Mouse (Mus musculus) hindbrain, embryonic 11.5 days (tissue): ENCODE measurements around the gene Cpox. TPM values are rescaled to one million over a fixed set of nuclear protein-coding genes. Genes with fewer than 3 reads are reported as not detected.

Source experiments
- ATAC-seq: fragments of 200-750 bp; cut with Nextera tagmentation; 2 replicates; pipeline ENCODE4 v1.8.0; 2017; ENCODE audit warnings: mild to moderate bottlenecking, moderate TSS enrichment, moderate library complexity; ENCODE audit not compliant: low FRiP score
- DNase-seq: peaks from one replicate; pipeline ENCODE4 v3.0.0-alpha.2; 2015; ENCODE audit warnings: low spot score
- H3K27ac ChIP-seq: fragments of 300-500 bp; sonication (generic); 2 replicates; pipeline ENCODE4 v1.5.1; 2014; ENCODE audit warnings: mild to moderate bottlenecking, low read depth, low read length
- H3K27me3 ChIP-seq: fragments of 300-500 bp; sonication (generic); 2 replicates; pipeline ENCODE4 v1.6.1; 2014; ENCODE audit warnings: mild to moderate bottlenecking, low read length, moderate library complexity, mixed read lengths; ENCODE audit not compliant: control insufficient read depth, insufficient read depth
- H3K36me3 ChIP-seq: fragments of 300-500 bp; sonication (generic); 2 replicates; pipeline ENCODE4 v1.6.1; 2014; ENCODE audit warnings: mild to moderate bottlenecking, low read length, moderate library complexity, mixed read lengths; ENCODE audit not compliant: control insufficient read depth, insufficient read depth
- H3K4me1 ChIP-seq: fragments of 300-500 bp; sonication (generic); replicated peaks from 2 replicates; pipeline ENCODE4 v1.6.1; 2014; ENCODE audit warnings: low read length, mixed read lengths; ENCODE audit not compliant: control insufficient read depth, insufficient read depth
- H3K4me2 ChIP-seq: fragments of 300-500 bp; sonication (generic); replicated peaks from 2 replicates; pipeline ENCODE4 v1.6.1; 2014; ENCODE audit warnings: mild to moderate bottlenecking, low read depth, low read length
- H3K4me3 ChIP-seq: fragments of 300-500 bp; sonication (generic); 2 replicates; pipeline ENCODE4 v1.5.1; 2014; ENCODE audit warnings: low read depth, low read length
- H3K9ac ChIP-seq: fragments of 300-500 bp; sonication (generic); 2 replicates; pipeline ENCODE4 v1.6.1; 2014; ENCODE audit warnings: low read depth, low read length
- H3K9me3 ChIP-seq: fragments of 300-500 bp; sonication (generic); 2 replicates; pipeline ENCODE4 v1.6.1; 2016; ENCODE audit warnings: low read length; ENCODE audit not compliant: control insufficient read depth
- WGBS: fragments of 180-500 bp; shearing (Covaris S2); extraction: QIAGEN DNeasy Blood & Tissue Kit; methylation state at CpG from one replicate; pipeline ENCODE4 v1.1.7; 2014; 5-methylcytosine and 5-hydroxymethylcytosine counted together
- polyA plus RNA-seq: library from polyadenylated mRNA; unstranded; fragments of >200 nt; fragmentation: Nextera tagmentation; extraction: Ambion mirVana; gene quantifications from 2 replicates; pipeline ENCODE4 v1.2.1, GENCODE M21; 2014

The Cpox gene
- polyA plus RNA-seq, 1 experiment from 2014 or later = 23.4 TPM

GRCm38 (mm10) chr16:58738205-58738604 is 68.1 kb downstream of the Cpox start:
- no peak for ATAC-seq

DNA sequence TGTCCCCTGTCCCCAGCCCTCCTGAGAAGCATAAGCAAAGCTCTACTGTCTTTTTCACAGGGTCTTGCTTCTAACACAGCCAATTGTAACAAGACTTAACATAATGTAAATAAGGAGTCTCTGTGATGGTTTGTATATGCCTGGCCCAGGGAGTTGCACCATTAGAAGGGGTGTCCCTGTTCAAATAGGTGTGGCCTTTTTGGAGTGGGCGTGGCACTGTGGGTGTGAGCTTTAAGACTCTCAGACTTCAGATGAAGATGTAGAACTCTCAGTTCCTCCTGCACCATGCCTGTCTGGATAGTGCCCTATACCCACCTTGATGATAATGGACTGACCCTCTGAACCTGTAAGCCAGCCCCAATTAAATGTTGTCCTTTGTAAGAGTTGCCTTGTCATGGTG is 68.7 kb downstream of the Cpox start:
- H3K4me2 ChIP-seq = no peak overlapping the region
- no peak for ATAC-seq
- H3K27ac ChIP-seq = no peak overlapping the region
- no peak for DNase-seq
- no peaks in the 10 kb centered on the region for H3K9me3 ChIP-seq
- 85% methylated on average over 1 of the region's 1 CpGs for WGBS
- peaks cover 4% of the 10 kb centered on the region; the same call in 1 of the 2 replicates for H3K36me3 ChIP-seq
- no peaks in the 10 kb centered on the region for H3K4me1 ChIP-seq
- no peaks in the 10 kb centered on the region for H3K27me3 ChIP-seq
- H3K4me3 ChIP-seq = no peak overlapping the region
- H3K9ac ChIP-seq = no peak overlapping the region

More at GRCm38 (mm10) chr16:58738205-58738604, 68.1 kb downstream of the Cpox start:
- Histone ChIP-seq H3K9ac (no peak overlapping the region), H3K36me3 (peaks cover 4% of the 10 kb centered on the region; the same call in 1 of the 2 replicates), H3K4me3 (no peak overlapping the region), H3K4me2 (no peak overlapping the region), H3K4me1 (no peaks in the 10 kb centered on the region), H3K27ac (no peak overlapping the region), H3K27me3 (no peaks in the 10 kb centered on the region), H3K9me3 (no peaks in the 10 kb centered on the region)
- 77% methylated on average over 4 of the region's 4 CpGs for WGBS
- DNase-seq = no peak

- WGBS = 94% methylated on average over 5 of the region's 5 CpGs
Observed at GRCm38 (mm10) chr16:58740751-58741150, 70.7 kb downstream of the Cpox start.

GRCm38 (mm10) chr16:58746715-58747114 is 76.6 kb downstream of the Cpox start:
- no peaks in the 10 kb centered on the region for H3K36me3 ChIP-seq
- ATAC-seq = no peak
- H3K4me3 ChIP-seq = no peak overlapping the region
- no peaks in the 10 kb centered on the region for H3K4me1 ChIP-seq
- H3K4me2 ChIP-seq = no peak overlapping the region
- no peak overlapping the region for H3K9ac ChIP-seq
- no peaks in the 10 kb centered on the region for H3K9me3 ChIP-seq
- no peak overlapping the region for H3K27ac ChIP-seq
- DNase-seq = no peak
- 75% methylated on average over 4 of the region's 4 CpGs for WGBS
- no peaks in the 10 kb centered on the region for H3K27me3 ChIP-seq

More at GRCm38 (mm10) chr16:58740751-58741150, 70.7 kb downstream of the Cpox start:
- DNase-seq = no peak
- Histone ChIP-seq H3K4me3 (no peak overlapping the region), H3K9ac (no peak overlapping the region), H3K4me1 (no peaks in the 10 kb centered on the region), H3K4me2 (no peak overlapping the region), H3K27me3 (no peaks in the 10 kb centered on the region), H3K9me3 (no peaks in the 10 kb centered on the region), H3K36me3 (no peaks in the 10 kb centered on the region), H3K27ac (no peak overlapping the region)
- ATAC-seq = no peak

DNA sequence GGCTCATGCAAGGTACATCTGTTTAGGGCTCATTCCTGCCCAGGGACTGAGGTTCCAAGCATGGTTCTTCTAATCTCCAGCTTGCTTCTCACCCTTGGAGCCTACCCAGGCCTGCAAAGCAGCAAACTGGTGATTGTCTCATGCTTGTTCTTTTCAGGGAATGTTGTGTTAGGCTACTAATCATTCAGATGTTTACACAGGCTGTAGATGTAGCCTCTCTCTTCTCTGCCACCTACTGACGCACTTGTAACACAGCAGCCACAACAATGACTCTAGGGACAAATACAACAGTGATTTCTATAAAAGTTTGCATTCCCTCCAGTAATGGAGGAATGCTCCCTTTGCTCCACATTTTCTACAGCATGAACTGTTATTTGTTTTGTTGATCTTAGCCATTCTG is 81.2 kb downstream of the Cpox start:
- Histone ChIP-seq H3K27me3 (no peaks in the 10 kb centered on the region), H3K4me1 (no peaks in the 10 kb centered on the region), H3K27ac (no peak overlapping the region), H3K4me2 (no peak overlapping the region), H3K9me3 (no peaks in the 10 kb centered on the region), H3K4me3 (no peak overlapping the region), H3K36me3 (no peaks in the 10 kb centered on the region), H3K9ac (no peak overlapping the region)
- ATAC-seq (no peak), DNase-seq (no peak)
- 22% methylated on average over 1 of the region's 1 CpGs for WGBS

GRCm38 (mm10) chr16:58756191-58756590 is 86.1 kb downstream of the Cpox start:
- no peak overlapping the region for H3K4me3 ChIP-seq
- no peaks in the 10 kb centered on the region for H3K36me3 ChIP-seq
- DNase-seq (no peak), ATAC-seq (no peak)
- no peaks in the 10 kb centered on the region for H3K27me3 ChIP-seq
- no peak overlapping the region for H3K27ac ChIP-seq
- H3K4me1 ChIP-seq = no peaks in the 10 kb centered on the region
- no peak overlapping the region for H3K4me2 ChIP-seq
- H3K9ac ChIP-seq = no peak overlapping the region
- no peaks in the 10 kb centered on the region for H3K9me3 ChIP-seq

- 89% methylated on average over 1 of the region's 1 CpGs for WGBS
- ATAC-seq = no peak
- DNase-seq = no peak
Observed at GRCm38 (mm10) chr16:58763076-58763475, 93.0 kb downstream of the Cpox start, which contains the start of gene Olfr172. TSS of gene Olfr172 (minus strand) at chr16:58763176.

More at GRCm38 (mm10) chr16:58763076-58763475, 93.0 kb downstream of the Cpox start, which contains the start of gene Olfr172:
- no peak within 1 kb of the TSS for H3K4me2 ChIP-seq
- H3K4me3 ChIP-seq = no peak within 1 kb of the TSS
- H3K4me1 ChIP-seq = no peaks in the 10 kb centered on the region
- H3K9ac ChIP-seq = no peak within 1 kb of the TSS
- H3K27ac ChIP-seq = no peak within 1 kb of the TSS
- H3K9me3 ChIP-seq = no peaks in the 10 kb centered on the region
- H3K36me3 ChIP-seq = no peaks in the 10 kb centered on the region
- H3K27me3 ChIP-seq = no peaks in the 10 kb centered on the region

Other genes with a start within 250 kb of the Cpox start
- 8.0 and 9.8 TPM in 2 replicates for gene St3gal6, start 146.0 kb upstream of the Cpox start, polyA plus RNA-seq
- gene Gm813, start 53.3 kb upstream of the Cpox start, polyA plus RNA-seq = not detected in 2 replicates
- gene E330017A01Rik, start 31.6 kb upstream of the Cpox start, polyA plus RNA-seq = not detected in 2 replicates
- gene Gpr15, start 48.8 kb downstream of the Cpox start, polyA plus RNA-seq = not detected in 2 replicates
- gene Cldnd1, start 57.6 kb downstream of the Cpox start, polyA plus RNA-seq = 137 and 140 TPM in 2 replicates
- gene Olfr172, start 92.9 kb downstream of the Cpox start, polyA plus RNA-seq = not detected in 2 replicates
- not detected in 2 replicates for gene Olfr173, start 130.0 kb downstream of the Cpox start, polyA plus RNA-seq
- gene Olfr175-ps1, start 156.5 kb downstream of the Cpox start, polyA plus RNA-seq = not detected in 2 replicates
- gene Olfr177, start 204.5 kb downstream of the Cpox start, polyA plus RNA-seq = not detected in 2 replicates
- not detected in 2 replicates for gene Olfr178, start 221.8 kb downstream of the Cpox start, polyA plus RNA-seq